Mouse (Mus musculus) lung, embryonic 16.5 days (tissue): ENCODE results near the gene Icmt. TPM values are rescaled to one million over a fixed set of nuclear protein-coding genes. Genes with fewer than 3 reads are reported as not detected.
A peak's percentile ranks its signal among the peaks of the same experiment; 100 is the strongest.

Experiments
- ATAC-seq: fragments of 200-750 bp; cut with Nextera tagmentation; 2 replicates; pipeline ENCODE4 v1.8.0; 2017; ENCODE audit warnings: low read depth, mild to moderate bottlenecking, moderate library complexity
- H3K27ac ChIP-seq: fragments of 300-500 bp; sonication (generic); 2 replicates; pipeline ENCODE4 v1.5.1; 2014; ENCODE audit warnings: mild to moderate bottlenecking, control low read depth, low read length
- H3K27me3 ChIP-seq: fragments of 300-500 bp; sonication (generic); 2 replicates; pipeline ENCODE4 v1.6.1; 2014; ENCODE audit warnings: low read depth, low read length, mixed read lengths; ENCODE audit not compliant: control insufficient read depth, insufficient read depth
- H3K36me3 ChIP-seq: fragments of 300-500 bp; sonication (generic); 2 replicates; pipeline ENCODE4 v1.6.1; 2014; ENCODE audit warnings: low read length; ENCODE audit not compliant: control insufficient read depth, insufficient read depth
- H3K4me1 ChIP-seq: fragments of 300-500 bp; sonication (generic); replicated peaks from 2 replicates; pipeline ENCODE4 v1.6.1; 2014; ENCODE audit warnings: low read length, mixed read lengths; ENCODE audit not compliant: control insufficient read depth, insufficient read depth
- H3K4me2 ChIP-seq: fragments of 300-500 bp; sonication (generic); 2 replicates; pipeline ENCODE4 v1.6.1; 2014; ENCODE audit warnings: low read depth, low read length, control low read depth
- H3K4me3 ChIP-seq: fragments of 300-500 bp; sonication (generic); 2 replicates; pipeline ENCODE4 v1.5.1; 2014; ENCODE audit warnings: mild to moderate bottlenecking, low read length, control low read depth
- H3K9ac ChIP-seq: fragments of 300-500 bp; sonication (generic); 2 replicates; pipeline ENCODE4 v1.6.1; 2014; ENCODE audit warnings: low read length, control low read depth
- H3K9me3 ChIP-seq: fragments of 300-500 bp; sonication (generic); 2 replicates; pipeline ENCODE4 v1.6.1; 2016; ENCODE audit warnings: low read length; ENCODE audit not compliant: control insufficient read depth
- WGBS: fragments of 180-500 bp; shearing (Covaris S2); extraction: QIAGEN DNeasy Blood & Tissue Kit; methylation state at CpG from one replicate; pipeline ENCODE4 v1.1.7; 2014; 5-methylcytosine and 5-hydroxymethylcytosine counted together
- polyA plus RNA-seq: library from polyadenylated mRNA; unstranded; fragments of >200 nt; fragmentation: Nextera tagmentation; extraction: Ambion mirVana; gene quantifications from 2 replicates; pipeline ENCODE4 v1.2.1, GENCODE M21; 2015

The Icmt gene
- polyA plus RNA-seq, 1 experiment from 2014 or later, result 24.0 TPM

DNA sequence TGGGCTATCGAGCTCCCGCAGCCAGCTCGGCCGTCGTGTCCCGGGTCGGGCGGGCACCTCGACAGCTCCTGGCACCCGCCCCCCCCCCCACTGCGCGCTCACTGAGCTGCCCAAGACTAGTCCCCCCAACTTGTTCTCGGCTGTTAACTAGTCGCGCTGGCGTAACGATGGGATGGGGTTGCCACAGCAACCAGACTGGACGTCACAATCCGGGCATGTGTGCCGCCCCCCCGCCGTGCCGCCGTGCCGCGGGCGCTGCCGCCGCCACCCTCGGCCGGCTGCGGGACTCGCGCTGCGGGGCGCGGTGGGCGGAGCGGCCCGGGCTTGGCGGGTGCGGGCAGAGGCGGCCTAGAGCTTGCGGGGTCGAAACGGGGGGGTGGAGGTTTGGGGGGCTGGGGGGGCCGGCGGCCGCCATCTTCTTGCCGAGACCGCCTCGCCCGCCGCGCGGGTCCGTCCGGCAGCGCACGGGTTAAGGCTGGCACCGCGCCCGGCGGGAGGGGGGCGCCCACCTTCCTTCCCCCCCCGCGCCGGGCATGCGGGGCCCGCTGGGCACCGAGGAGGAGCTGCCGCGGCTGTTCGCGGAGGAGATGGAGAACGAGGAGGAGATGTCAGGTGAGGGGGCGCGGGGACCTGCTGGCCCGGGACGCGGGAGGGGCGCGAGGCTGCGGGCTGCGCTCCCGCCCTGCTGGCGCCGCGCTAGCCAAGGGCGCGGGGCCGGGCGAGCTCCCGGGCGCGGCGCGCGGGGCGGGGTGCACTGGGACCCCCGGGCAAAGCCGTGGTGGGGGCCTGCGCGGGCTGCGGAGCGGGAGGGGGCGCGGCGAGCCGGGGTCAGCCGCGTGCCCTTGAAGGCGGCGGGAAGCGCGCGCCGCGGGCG is 41.6 kb downstream of the Icmt start, which contains the start of gene Chd5:
Chd5 (plus strand) TSS at position 233 of the 874 bp plus-strand sequence.
- Histone ChIP-seq H3K4me2 (peak within 1 kb of the TSS; percentile 99), H3K9me3 (no peaks in the 10 kb centered on the region), H3K27ac (no peak within 1 kb of the TSS), H3K36me3 (peaks cover 18% of the 10 kb centered on the region), H3K4me1 (peaks cover 12% of the 10 kb centered on the region), H3K27me3 (peaks cover 48% of the 10 kb centered on the region), H3K9ac (peak within 1 kb of the TSS; percentile 45), H3K4me3 (peak within 1 kb of the TSS; percentile 54)
- WGBS, result 0% methylated on average over 44 of the region's 120 CpGs
- ATAC-seq, result peak; percentile 16; the same call in 1 of the 2 replicates

GRCm38 (mm10) chr4:152339293-152339790 is 42.3 kb downstream of the Icmt start:
- Histone ChIP-seq H3K27me3 (peaks cover 50% of the 10 kb centered on the region), H3K4me2 (peak overlapping the region; percentile 99), H3K27ac (no peak overlapping the region), H3K9ac (no peak overlapping the region), H3K36me3 (peaks cover 12% of the 10 kb centered on the region), H3K4me1 (peaks cover 12% of the 10 kb centered on the region), H3K4me3 (peak overlapping the region; percentile 54), H3K9me3 (no peaks in the 10 kb centered on the region)
- peak; percentile 11; the same call in 1 of the 2 replicates for ATAC-seq
- WGBS, result 4% methylated on average over 25 of the region's 26 CpGs

DNA sequence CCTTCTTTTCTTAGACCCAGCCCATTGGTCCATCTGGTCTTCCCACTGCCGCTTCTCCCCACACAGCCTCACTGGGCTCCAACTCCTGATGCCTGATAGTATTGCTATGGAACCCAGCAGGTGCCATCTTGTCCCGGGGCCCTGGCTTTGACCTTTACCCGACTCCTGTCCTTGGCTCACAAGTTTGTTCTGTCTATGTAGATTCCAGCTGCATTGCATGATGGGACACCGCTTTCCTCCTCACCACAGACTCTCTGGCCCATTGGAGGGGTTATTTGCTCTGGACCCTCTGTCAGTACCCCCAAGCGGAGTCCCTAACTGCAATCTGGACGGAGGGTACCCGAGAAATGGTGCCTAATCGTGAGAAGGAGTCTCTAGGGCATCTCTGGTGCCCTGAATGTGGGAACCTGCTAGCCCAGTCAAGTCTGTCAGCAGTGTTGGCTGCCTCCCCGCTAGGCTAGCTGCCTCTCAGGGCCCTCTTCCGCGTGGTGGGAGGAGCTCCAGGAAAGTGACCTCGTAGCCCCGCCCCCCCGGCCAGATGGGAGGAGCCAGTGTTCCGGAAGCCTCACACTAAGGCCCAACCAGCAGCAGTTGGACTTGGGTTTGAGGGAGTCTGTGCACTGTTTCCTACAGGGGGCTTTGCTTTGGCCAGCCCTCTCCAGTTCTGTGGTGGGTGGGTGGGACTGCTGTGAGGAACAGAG is 43.7 kb downstream of the Icmt start:
- 33% methylated on average over 15 of the region's 15 CpGs for WGBS
- no peak overlapping the region for H3K4me2 ChIP-seq
- no peak for ATAC-seq

GRCm38 (mm10) chr4:152343296-152343695 is 46.3 kb downstream of the Icmt start:
- ATAC-seq, result no peak
- H3K27ac ChIP-seq, result no peak overlapping the region
- H3K36me3 ChIP-seq, result no peaks in the 10 kb centered on the region
- no peak overlapping the region for H3K4me3 ChIP-seq
- no peaks in the 10 kb centered on the region for H3K9me3 ChIP-seq
- peaks cover 15% of the 10 kb centered on the region for H3K4me1 ChIP-seq
- WGBS, result 16% methylated on average over 5 of the region's 5 CpGs
- H3K9ac ChIP-seq, result no peak overlapping the region
- H3K4me2 ChIP-seq, result no peak overlapping the region
- peaks cover 42% of the 10 kb centered on the region for H3K27me3 ChIP-seq

More for the DNA sequence above, 43.7 kb downstream of the Icmt start:
- Histone ChIP-seq H3K9me3 (no peaks in the 10 kb centered on the region), H3K27ac (no peak overlapping the region), H3K9ac (no peak overlapping the region), H3K36me3 (no peaks in the 10 kb centered on the region), H3K4me3 (no peak overlapping the region), H3K27me3 (peaks cover 50% of the 10 kb centered on the region), H3K4me1 (peaks cover 15% of the 10 kb centered on the region)

DNA sequence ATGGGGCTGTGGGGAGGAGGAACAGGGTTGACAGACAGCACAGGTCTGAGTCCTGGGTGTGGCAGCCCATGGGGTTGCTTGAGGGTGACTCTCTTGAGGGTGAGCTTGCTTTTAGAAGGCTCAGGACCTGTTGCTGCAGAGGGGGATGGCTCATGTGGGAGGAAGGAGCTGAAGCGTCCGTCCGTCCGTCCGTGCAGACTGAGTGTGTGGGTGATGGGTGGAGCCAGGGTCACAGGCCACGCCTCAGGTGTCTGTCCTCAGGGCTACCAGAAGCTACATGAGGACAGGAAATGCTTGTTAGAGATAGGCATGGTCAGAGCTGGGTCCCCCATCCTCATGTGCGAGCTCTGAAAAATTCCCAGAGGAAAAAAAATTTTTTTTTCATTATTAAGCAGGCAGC is 47.6 kb downstream of the Icmt start:
- no peaks in the 10 kb centered on the region for H3K9me3 ChIP-seq
- H3K4me2 ChIP-seq, result no peak overlapping the region
- 39% methylated on average over 7 of the region's 7 CpGs for WGBS
- H3K4me3 ChIP-seq, result no peak overlapping the region
- peaks cover 3% of the 10 kb centered on the region; the same call in 1 of the 2 replicates for H3K4me1 ChIP-seq
- no peak for ATAC-seq
- no peak overlapping the region for H3K27ac ChIP-seq
- no peak overlapping the region for H3K9ac ChIP-seq
- no peaks in the 10 kb centered on the region for H3K36me3 ChIP-seq
- peaks cover 33% of the 10 kb centered on the region for H3K27me3 ChIP-seq

DNA sequence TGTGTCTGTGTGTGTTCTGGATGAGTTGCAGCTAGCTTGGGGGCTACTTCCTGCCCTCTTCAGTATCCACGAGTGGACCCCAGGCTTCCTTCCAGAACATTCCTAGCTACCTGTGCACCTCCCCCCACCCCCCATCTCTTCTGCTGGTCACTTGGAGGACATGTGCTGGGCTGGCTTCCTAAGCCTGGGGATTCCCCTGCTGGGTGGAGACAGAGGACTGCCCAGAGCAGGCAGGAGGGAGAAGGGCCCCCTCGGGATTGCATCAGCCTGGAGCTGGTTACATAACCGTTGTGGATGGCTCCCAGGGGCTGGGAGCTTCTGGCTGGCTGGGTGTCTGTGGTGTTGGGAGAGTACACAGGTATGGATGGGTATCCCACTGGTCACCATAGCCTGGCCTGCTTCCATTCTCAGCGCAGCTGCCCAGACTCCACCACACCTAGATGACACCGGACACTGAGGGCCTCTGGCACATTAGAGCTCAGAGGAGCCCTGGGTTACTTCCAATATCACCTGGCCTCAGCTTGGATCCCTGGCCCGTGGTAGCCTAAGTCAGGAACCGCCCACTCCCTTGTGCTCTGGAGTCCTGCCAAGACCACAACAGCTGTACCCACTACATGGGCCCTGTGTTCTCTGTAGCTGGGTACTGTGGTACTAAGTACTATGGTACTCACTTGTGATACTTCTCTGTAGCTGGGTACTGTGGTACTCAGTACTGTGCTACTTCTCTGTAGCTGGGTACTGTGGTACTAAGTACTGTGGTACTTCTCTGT is 48.3 kb downstream of the Icmt start:
- H3K4me2 ChIP-seq, result no peak overlapping the region
- H3K4me3 ChIP-seq, result no peak overlapping the region
- peak; percentile 60 for ATAC-seq
- 34% methylated on average over 7 of the region's 7 CpGs for WGBS
- no peak overlapping the region for H3K9ac ChIP-seq
- H3K27ac ChIP-seq, result no peak overlapping the region
- no peaks in the 10 kb centered on the region for H3K36me3 ChIP-seq
- peaks cover 3% of the 10 kb centered on the region; the same call in 1 of the 2 replicates for H3K4me1 ChIP-seq
- H3K27me3 ChIP-seq, result peaks cover 27% of the 10 kb centered on the region
- no peaks in the 10 kb centered on the region for H3K9me3 ChIP-seq

DNA sequence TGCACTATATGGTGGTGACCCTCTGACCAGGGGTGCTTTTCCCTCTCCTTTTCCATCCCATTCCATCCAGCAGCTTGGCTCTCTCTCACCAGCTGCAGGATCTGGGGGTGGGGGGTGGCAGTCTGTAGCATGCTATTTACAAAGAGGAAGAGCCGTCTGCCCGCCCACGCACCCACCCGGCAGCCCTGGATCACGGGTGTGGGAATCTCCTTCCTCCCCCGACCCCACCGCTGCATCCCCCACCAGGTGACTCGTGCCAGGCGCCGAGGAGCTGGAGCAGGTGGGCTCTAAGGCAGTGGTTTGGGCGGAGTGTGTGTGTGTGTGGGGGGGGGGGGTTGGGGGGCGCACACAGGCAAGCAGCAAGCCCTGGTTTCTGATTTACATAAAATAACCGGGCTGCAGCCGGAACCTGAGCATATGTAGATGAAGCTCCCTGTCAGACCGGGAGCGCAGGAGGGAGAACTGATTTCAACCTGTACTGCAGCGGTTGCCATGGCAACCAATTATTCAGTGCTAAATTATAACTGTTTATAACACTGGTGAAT is 52.9 kb downstream of the Icmt start:
- Histone ChIP-seq H3K36me3 (no peaks in the 10 kb centered on the region), H3K4me2 (no peak overlapping the region), H3K9ac (no peak overlapping the region), H3K4me3 (no peak overlapping the region), H3K9me3 (no peaks in the 10 kb centered on the region), H3K4me1 (peaks cover 3% of the 10 kb centered on the region; the same call in 1 of the 2 replicates), H3K27me3 (peaks cover 16% of the 10 kb centered on the region; the same call in 1 of the 2 replicates), H3K27ac (no peak overlapping the region)
- ATAC-seq, result no peak
- 3% methylated on average over 16 of the region's 17 CpGs for WGBS

DNA sequence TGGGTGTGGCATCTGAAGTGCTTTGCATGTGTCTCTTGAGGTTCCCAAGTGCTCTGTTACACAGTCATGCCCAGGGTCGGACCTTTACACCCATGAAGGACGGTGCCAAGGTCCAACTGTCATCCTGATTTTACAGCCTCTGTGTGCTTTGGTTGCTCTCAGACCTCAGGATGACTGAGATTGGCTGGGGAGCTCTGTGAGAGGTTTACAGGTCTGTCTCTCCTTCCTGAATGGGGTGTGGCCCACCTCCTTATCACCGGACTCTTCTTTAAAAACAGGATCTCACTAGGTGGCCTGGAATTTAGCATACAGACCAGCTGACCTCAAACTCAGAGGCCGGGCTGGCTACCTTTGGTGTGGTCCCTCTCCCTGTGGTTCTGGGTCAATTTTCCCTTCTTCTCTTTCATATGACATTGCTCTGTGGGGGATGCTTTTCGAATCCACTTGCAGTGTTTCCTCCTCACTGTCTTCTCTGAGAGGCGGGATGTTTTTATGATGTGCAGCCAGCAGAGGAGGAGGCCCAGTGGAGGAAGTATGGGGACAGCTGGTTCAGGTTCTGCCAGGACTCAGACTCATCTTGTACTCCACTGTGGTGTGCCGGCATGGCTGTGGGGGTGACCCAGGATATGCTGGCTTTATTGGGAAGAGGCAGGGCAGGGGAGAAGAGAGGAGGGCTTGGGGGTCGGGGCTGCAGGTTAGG is 53.8 kb downstream of the Icmt start:
- H3K9ac ChIP-seq, result no peak overlapping the region
- no peak overlapping the region for H3K4me2 ChIP-seq
- H3K4me3 ChIP-seq, result no peak overlapping the region
- no peaks in the 10 kb centered on the region for H3K36me3 ChIP-seq
- ATAC-seq, result no peak
- no peaks in the 10 kb centered on the region for H3K4me1 ChIP-seq
- WGBS, result 19% methylated on average over 8 of the region's 8 CpGs
- peaks cover 16% of the 10 kb centered on the region; the same call in 1 of the 2 replicates for H3K27me3 ChIP-seq
- no peak overlapping the region for H3K27ac ChIP-seq
- H3K9me3 ChIP-seq, result no peaks in the 10 kb centered on the region
